Mouse (Mus musculus) small intestine, adult 2 months (tissue): ENCODE measurements at regions not wholly inside any gene's neighbourhood (a gene's known extent, or its start where the extent isn't known, plus 50 kb on each side); places are given as distances from the start of the nearest gene placed in this dataset.

ENCODE experiments used
- CTCF ChIP-seq: fragments of 200-500 bp; IDR thresholded peaks from 2 replicates; pipeline ENCODE4 v1.5.1; 2012; ENCODE audit warnings: low read depth, mild to moderate bottlenecking, control low read depth, inconsistent platforms, low read length, moderate library complexity, mixed read lengths; ENCODE audit not compliant: insufficient replicate concordance, insufficient read length; ENCODE audit errors: extremely low read depth
- POLR2A ChIP-seq: fragments of 200-500 bp; IDR thresholded peaks from 2 replicates; pipeline ENCODE4 v1.6.1; 2012; ENCODE audit warnings: low read depth, mild to moderate bottlenecking, control low read depth, inconsistent platforms, low read length, moderate library complexity

- TF ChIP-seq POLR2A = no peak
- no peak for TF ChIP-seq CTCF
Observed at GRCm38 (mm10) chr1:185639486-185639885, 184.8 kb downstream of the Slc30a10 start.
